Mouse (Mus musculus): ENCODE results near the gene Zfp974. TPM values are rescaled to one million over a fixed set of nuclear protein-coding genes. Genes with fewer than 3 reads are reported as not detected.
"Not testable (repeated sequence)": the region's sequence is repeated elsewhere in the genome, so short reads cannot be mapped to it uniquely, and the experiment has no call there.

Gene Zfp974
- total and polyA plus RNA-seq, 3 experiments: 2.3 to 5.0 (median 2.3) TPM

DNA sequence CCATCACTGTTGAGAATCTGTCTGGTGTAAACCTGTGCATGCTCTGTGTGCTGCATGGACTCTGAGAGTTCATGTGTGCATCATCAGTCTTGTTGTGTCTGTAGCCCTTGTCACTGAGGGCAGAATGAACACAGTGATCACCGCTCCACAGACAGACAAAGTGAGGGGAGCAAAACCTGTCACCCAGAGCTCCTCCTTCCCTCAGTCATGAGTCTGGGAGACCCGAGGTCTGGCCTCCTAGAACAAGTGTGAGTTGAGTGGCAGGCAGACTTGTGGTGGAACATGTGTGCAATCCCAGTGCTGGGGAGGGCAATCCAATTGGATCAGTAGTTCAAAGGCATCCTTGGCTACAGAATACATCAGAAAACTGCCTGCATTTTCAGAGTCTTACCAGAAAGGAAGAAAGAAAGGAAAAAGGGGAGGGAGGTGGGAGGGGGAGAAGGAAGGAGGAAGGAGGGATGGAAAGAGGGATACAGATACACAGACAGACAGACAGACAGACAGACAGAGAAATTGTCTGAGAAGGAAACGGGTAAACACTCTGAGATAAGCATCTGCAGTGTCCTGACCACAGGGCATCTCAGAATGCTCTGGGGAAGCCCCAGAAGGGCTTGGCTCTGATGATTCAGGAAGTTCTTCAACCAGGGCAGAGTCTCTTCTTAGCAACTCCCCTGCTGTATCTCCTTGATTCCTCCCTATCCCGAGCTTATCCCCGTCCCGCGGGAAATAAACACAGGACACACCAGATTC, 4.0 kb upstream of the Zfp974 start (continued):
- TF ChIP-seq ETS1 (conservative IDR thresholded peaks at IDR 0.05; ENCODE audit: low read depth, low read length) (0 out of 2 replicates have a peak, but pooled peaks have one; percentile 32), GABPA (IDR thresholded peaks at IDR 0.05; ENCODE audit: insufficient replicate concordance, low read depth, low read length) (no peak), JUN (IDR thresholded peaks at IDR 0.05; ENCODE audit: insufficient read depth, low read depth, low read length) (no peak), SMC3 (IDR thresholded peaks at IDR 0.05; ENCODE audit: low read depth, low read length) (no peak), MAFK (IDR thresholded peaks at IDR 0.05; ENCODE audit: insufficient replicate concordance, low read length) (no peak), BHLHE40 (IDR thresholded peaks at IDR 0.05; ENCODE audit: low read depth, low read length) (no peak), ZMIZ1 (IDR thresholded peaks at IDR 0.05; ENCODE audit: low read depth, low read length) (no peak), NELFE (IDR thresholded peaks at IDR 0.05; ENCODE audit: low read depth, low read length) (no peak), PAX5 (IDR thresholded peaks at IDR 0.05; ENCODE audit: low read length) (no peak), ZC3H11A (IDR thresholded peaks at IDR 0.05; ENCODE audit: low read depth, low read length) (no peak), ZNF384 (IDR thresholded peaks at IDR 0.05; ENCODE audit: low read depth, low read length) (no peak), ELF1 (IDR thresholded peaks at IDR 0.05; ENCODE audit: low read depth, low read length) (peak; percentile 77), E2F4 (IDR thresholded peaks at IDR 0.05; ENCODE audit: insufficient replicate concordance, low read depth, low read length) (no peak)

DNA sequence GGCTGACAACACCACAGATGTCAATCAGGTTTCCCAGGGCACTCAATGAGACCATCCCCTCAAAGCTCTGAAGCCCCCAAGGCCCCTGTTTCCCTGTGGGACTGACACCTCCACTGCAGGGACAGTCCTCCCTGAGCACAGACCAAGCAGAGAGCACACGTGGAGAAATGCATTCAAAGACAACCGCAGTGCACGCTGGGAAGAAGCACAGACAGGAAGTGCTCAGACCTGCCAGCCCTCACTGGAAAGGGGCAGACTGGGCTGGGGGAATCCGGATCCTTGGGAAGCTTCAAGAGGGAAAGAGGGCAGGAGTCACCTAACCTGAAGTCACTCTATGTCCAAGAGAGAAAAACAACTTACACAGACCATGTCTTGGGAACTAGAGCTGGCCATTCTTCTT, 2.2 kb downstream of the Zfp974 start:
- H3K9ac ChIP-seq (ENCODE audit: insufficient read depth, low read depth); H3K27me3 ChIP-seq (replicated peaks); H3K4me3 ChIP-seq (replicated peaks in 1 of 3; ENCODE audit: low read depth in 2 of 3, low read length in 2 of 3, poor library complexity in 1 of 3); dilution Hi-C loops (cut with MboI; ENCODE audit: extremely low pct_ligation_motif_present, extremely low pct_unique_long_range_greater_than_20kb, low sequenced_read_pairs); H3K9me3 ChIP-seq (replicated peaks; ENCODE audit: low read length); DNase-seq (ENCODE audit: extremely low read depth); H3K27ac ChIP-seq (ENCODE audit: insufficient read depth, low read depth); H3K79me2 ChIP-seq (replicated peaks; ENCODE audit: control insufficient read depth, extremely low read depth, insufficient read depth, poor library complexity, severe bottlenecking); H3K4me2 ChIP-seq (ENCODE audit: insufficient read depth, low read depth, poor library complexity, severe bottlenecking): not testable (repeated sequence)
- 0 out of 2 replicates have a peak, but pooled peaks have one; percentile 29 for TF ChIP-seq POLR2A (IDR thresholded peaks at IDR 0.05; ENCODE audit: low read depth, low read length)
- 0 out of 2 replicates have a peak, but pooled peaks have one; percentile 15 for TF ChIP-seq MYC (IDR thresholded peaks at IDR 0.05; ENCODE audit: low read depth, low read length)
- TF ChIP-seq ELF1 (IDR thresholded peaks at IDR 0.05; ENCODE audit: low read depth, low read length): peak; percentile 52
- 0 out of 2 replicates have a peak, but pooled peaks have one; percentile 25 for TF ChIP-seq MAX (IDR thresholded peaks at IDR 0.05; ENCODE audit: low read length)
- in situ Hi-C loops (cut with MboI; ENCODE audit: low pct_ligation_motif_present, low pct_unique_long_range_greater_than_20kb, low sequenced_read_pairs): loop anchor here (25.0 kb wide), 1 partner anchor 90 kb away; the partner anchor contains the start of gene Zfp59
- Histone ChIP-seq H3K36me3 (replicated peaks in 1 of 2; ENCODE audit: control insufficient read depth in 1 of 2, insufficient read depth in 1 of 2, low read length in 1 of 2) (peaks cover 6 to 13% of the 10 kb centered on the region in 2 experiments), H3K4me1 (ENCODE audit: control insufficient read depth in 1 of 2, insufficient read depth in 2 of 2) (peaks cover 7 to 25% of the 10 kb centered on the region in 2 experiments; a peak in 3 of 4 replicates)

DNA sequence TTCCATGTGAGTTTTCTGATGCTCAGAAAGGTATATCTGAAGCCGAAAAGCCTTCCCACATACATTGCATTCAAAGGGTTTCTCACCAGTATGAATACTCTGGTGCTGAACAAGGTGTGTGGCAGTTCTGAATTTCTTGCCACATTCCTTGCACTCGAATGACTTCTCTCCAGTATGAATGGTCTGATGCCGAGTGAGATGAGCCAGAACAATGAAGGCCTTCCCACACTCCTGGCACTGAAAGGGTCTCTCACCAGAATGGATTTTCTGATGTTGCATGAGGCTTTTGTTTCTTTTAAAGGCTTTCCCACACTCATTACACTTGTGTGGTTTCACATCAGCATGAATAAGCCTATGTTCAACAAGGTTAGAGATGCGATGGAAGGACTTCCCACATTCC, 18.3 kb downstream of the Zfp974 start:
- dilution Hi-C loops (cut with MboI; ENCODE audit: extremely low pct_ligation_motif_present, extremely low pct_unique_long_range_greater_than_20kb, low sequenced_read_pairs); H3K27ac ChIP-seq (ENCODE audit: insufficient read depth, low read depth); H3K4me1 ChIP-seq (ENCODE audit: control insufficient read depth in 1 of 2, insufficient read depth in 2 of 2); in situ Hi-C loops (cut with MboI; ENCODE audit: low pct_ligation_motif_present, low pct_unique_long_range_greater_than_20kb, low sequenced_read_pairs); H3K9me3 ChIP-seq (replicated peaks; ENCODE audit: low read length); H3K79me2 ChIP-seq (replicated peaks; ENCODE audit: control insufficient read depth, extremely low read depth, insufficient read depth, poor library complexity, severe bottlenecking); H3K4me3 ChIP-seq (replicated peaks in 1 of 3; ENCODE audit: low read depth in 2 of 3, low read length in 2 of 3, poor library complexity in 1 of 3); DNase-seq (ENCODE audit: extremely low read depth); H3K9ac ChIP-seq (ENCODE audit: insufficient read depth, low read depth); H3K27me3 ChIP-seq (replicated peaks); H3K4me2 ChIP-seq (ENCODE audit: insufficient read depth, low read depth, poor library complexity, severe bottlenecking): not testable (repeated sequence)
- H3K36me3 ChIP-seq (replicated peaks in 1 of 2; ENCODE audit: control insufficient read depth in 1 of 2, insufficient read depth in 1 of 2, low read length in 1 of 2): peaks cover 5 to 13% of the 10 kb centered on the region in 2 experiments
